Mouse (Mus musculus) megakaryocyte, adult 5-6 weeks (primary cell): ENCODE measurements around the gene Olfr591. TPM values are rescaled to one million over a fixed set of nuclear protein-coding genes. Genes with fewer than 3 reads are reported as not detected.
"Not testable (repeated sequence)": the region's sequence is repeated elsewhere in the genome, so short reads cannot be mapped to it uniquely, and the experiment has no call there.

Experiments
- ATAC-seq: 2 replicates; pipeline ENCODE4 v1.8.0; 2016; ENCODE audit warnings: mild to moderate bottlenecking, inconsistent platforms; ENCODE audit not compliant: poor library complexity, severe bottlenecking
- total RNA-seq, 2 experiments: library from RNA; stranded (forward) in 1 of 2; stranded (reverse) in 1 of 2; fragments of 153-499, 151-499 nt in 1 of 2; fragments of 221-1000, 200-1000 nt in 1 of 2; gene quantifications; 2 replicates each; pipeline versions ENCODE4 v1.2.3 to v1.2.4; 2015 to 2017

The Olfr591 gene
- total RNA-seq (2015) = not detected in 2 replicates
- total RNA-seq (2017) = not detected in 2 replicates

DNA sequence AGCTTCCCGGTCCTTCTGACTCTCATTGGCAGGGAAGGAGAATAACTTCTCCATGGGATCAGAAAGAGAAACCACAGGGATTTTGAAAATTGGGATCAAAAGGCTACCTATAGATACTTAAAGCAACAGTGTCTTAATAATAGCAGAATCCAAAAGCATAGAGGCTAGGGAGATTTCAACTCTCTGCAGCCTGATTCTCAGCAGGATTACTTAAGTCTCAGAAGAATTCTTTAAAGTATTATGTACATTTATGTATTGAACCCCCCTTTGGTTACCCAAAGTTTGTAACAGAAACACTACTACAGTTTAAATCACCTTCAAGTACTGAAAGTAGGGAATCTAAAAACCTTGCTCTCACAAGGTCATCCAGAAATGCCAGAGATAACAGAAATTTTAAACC lies at the start of gene Olfr591:
TSS of gene Olfr591 (minus strand) at position 101 of the 400 bp plus-strand sequence.
- no peak for ATAC-seq

DNA sequence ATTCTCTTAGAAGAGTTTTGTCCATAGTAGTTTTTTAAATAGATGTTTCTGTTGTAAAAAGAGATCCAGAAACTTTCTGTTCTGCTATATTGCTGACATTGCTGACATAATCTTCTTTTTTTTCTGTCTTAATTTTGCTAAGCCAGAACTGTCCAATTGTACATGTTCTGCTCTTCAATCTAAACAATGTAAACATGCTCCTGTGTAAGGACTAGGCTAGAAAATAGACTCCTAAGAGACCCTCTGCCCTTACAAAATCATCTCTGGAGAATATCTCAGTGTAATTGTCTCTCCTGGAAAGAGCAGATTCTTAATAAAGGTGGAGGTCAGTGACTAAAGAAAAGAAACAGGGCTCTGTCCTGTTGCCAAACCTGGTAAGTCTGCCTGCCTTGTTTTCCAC lies 38.6 kb upstream of the Olfr591 start, which contains the start of gene Olfr594:
TSS of gene Olfr594 (plus strand) at position 301 of the 400 bp plus-strand sequence.
- no peak for ATAC-seq

DNA sequence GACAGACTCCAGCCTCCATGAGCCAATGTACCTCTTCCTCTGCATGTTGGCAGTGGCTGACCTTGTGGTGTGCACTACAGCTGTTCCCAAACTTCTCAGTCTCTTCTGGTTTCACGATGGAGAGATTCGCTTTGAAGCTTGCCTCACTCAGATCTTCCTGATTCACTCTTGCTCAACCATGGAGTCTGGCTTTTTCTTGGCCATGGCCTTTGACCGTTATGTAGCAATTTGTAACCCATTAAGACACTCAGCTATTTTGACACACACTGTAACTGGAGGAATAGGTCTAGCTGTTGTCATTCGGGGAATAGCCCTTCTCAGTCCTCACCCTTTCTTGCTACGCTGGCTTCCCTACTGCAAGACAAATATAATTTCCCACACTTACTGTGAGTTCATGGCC lies 33.9 kb upstream of the Olfr591 start:
- peak; percentile 38; the same call in 1 of the 2 replicates for ATAC-seq

DNA sequence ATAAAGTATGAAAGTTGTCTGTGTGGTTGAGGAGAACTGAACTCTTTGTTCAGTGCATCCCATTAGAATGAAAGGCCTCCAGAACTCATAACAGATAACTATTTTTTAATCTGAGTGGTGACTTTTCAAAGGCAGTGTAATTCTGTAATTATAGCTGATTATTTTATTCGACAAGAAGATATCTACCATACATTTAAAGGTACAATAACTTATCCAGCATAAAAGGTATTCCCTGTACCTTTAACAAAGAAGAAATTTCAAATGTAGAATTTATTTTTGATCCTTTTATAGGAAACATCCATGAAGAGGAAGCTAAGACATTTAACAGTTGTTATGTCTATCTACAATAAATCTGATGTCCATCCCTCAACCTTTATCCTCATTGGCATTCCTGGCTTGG lies 33.4 kb upstream of the Olfr591 start, which contains the start of gene Olfr593:
TSS of gene Olfr593 (plus strand) at position 301 of the 400 bp plus-strand sequence.
- no peak for ATAC-seq

DNA sequence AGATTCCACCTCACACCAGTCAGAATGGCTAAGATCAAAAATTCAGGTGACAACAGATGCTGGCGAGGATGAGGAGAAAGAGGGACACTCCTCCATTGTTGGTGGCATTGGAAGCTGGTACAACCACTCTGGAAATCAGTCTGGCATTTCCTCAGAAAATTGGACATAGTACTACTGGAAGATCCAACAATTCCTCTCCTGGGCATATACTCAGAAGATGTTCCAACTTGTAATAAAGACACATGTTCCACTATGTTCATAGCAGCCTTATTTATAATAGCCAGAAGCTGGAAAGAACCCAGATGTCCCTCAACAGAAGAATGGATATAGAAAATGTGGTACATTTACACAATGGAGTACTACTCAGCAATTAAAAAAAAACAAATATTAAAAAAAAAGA lies 6.4 kb upstream of the Olfr591 start, which contains the start of gene Olfr592:
TSS of gene Olfr592 (plus strand) at position 301 of the 400 bp plus-strand sequence.
- ATAC-seq = not testable (repeated sequence)

DNA sequence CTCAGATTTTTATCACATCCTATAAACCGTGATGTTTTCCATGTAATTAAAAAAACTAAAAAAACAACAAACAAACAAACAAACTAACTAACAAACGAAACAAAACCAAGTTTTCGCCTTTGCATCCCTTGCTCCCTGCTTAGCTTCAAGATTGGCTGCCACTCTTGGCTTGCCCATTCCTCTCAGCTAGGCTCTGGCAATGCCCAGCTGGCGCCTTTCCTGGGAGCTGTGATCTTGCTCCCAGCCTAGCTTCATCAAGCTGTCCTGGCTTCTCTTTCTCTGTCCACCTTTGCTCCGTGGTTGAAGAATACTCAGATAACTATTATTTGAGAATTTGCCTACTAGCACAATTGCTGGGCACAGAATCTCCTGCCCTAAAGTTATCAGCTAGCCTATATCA lies 8.4 kb downstream of the Olfr591 start:
- ATAC-seq = no peak

DNA sequence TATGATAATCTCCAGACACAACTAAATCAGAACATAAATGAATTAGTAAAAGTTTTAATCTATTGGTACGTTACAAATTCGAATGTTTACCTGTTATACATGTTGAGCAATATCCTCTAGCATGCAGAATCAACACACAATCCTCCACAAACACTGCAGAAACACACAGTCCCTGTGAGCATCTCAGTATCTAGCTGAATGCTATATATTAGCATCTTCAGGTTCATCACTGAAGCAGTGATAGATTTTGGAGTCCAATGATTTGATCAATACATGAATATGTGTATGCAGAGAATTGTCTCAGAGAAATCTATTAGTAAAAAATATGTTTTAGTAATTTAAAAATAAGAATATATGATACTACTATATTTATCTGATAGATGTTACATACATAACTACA lies 21.9 kb downstream of the Olfr591 start, which contains the start of gene Olfr589:
TSS of gene Olfr589 (minus strand) at position 101 of the 400 bp plus-strand sequence.
- ATAC-seq = no peak

DNA sequence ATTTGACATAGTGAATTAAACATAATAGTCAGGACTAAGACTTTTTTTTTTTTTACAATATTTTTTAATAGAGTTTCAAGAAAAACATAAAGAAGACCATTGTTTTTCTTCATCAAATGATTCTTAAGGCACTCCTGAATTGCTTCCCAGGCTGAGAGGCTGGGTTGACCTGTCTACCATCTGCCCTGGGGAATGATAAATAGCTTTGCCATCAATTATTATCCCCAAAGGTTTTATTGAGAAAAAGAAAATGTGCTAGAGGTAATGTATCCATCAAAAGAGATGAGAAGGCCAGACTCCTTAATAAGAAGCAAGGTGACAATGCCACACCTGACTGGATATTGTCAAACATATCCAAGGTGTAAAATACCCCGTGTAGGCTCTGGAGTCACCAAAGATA lies 37.6 kb downstream of the Olfr591 start, which contains the start of gene Olfr588-ps1:
TSS of gene Olfr588-ps1 (plus strand) at position 301 of the 400 bp plus-strand sequence.
- ATAC-seq = no peak

DNA sequence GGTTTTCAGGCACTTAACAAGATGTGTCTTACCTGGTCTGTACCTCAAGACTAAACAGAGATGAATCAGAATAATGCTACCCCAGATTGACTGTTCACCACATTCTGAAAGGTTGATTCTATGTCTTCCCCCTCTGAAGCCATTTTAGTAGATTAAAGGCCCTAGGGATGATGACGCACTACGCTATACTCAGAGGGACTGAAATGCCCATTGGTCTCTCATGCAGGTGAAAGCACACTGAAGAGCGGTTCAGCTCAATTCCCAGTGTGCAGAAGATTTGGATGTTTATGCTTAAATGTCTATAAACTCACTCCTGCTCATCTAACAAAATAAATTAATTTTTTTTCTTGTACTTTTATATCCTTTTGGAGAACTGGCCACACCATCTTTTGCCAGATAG lies 52.6 kb downstream of the Olfr591 start, which contains the start of gene Olfr586:
TSS of gene Olfr586 (minus strand) at position 101 of the 400 bp plus-strand sequence.
- ATAC-seq = no peak

DNA sequence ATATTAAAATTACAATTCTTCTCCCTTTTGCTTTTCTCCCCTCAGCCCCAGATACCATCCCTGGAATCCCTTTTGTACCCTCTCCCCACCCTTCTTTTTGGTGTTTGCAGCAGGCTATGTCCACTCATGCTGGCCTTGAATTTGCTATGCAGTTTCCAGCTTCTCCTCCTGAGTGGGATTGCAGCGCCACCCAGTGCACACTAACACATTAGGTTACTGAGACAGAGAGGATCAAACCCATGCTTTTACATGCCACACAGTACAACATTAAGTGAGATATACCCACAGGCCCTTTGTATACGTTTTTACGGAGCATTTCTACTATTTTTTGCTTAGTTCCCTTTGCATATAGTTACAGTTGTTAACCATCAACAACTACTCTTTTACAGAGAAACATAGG lies 58.7 kb downstream of the Olfr591 start:
- no peak for ATAC-seq

Other genes with a start within 250 kb of the Olfr591 start
- gene Olfr573-ps1, start 235.8 kb downstream of the Olfr591 start, total RNA-seq (2015) = not detected in 2 replicates
- not detected in 2 replicates for gene Olfr573-ps1, start 235.8 kb downstream of the Olfr591 start, total RNA-seq (2017)
- not detected in 2 replicates for gene Olfr574, start 229.9 kb downstream of the Olfr591 start, total RNA-seq (2015)
- not detected in 2 replicates for gene Olfr574, start 229.9 kb downstream of the Olfr591 start, total RNA-seq (2017)
- gene Olfr575, start 219.6 kb downstream of the Olfr591 start, total RNA-seq (2015) = not detected in 2 replicates
- gene Olfr575, start 219.6 kb downstream of the Olfr591 start, total RNA-seq (2017) = not detected in 2 replicates
- not detected in 2 replicates for gene Olfr576, start 215.7 kb downstream of the Olfr591 start, total RNA-seq (2015)
- gene Olfr576, start 215.7 kb downstream of the Olfr591 start, total RNA-seq (2017) = not detected in 2 replicates
- not detected in 2 replicates for gene Olfr577, start 202.4 kb downstream of the Olfr591 start, total RNA-seq (2015)
- not detected in 2 replicates for gene Olfr577, start 202.4 kb downstream of the Olfr591 start, total RNA-seq (2017)
- not detected in 2 replicates for gene Olfr578, start 189.0 kb downstream of the Olfr591 start, total RNA-seq (2015)
- not detected in 2 replicates for gene Olfr578, start 189.0 kb downstream of the Olfr591 start, total RNA-seq (2017)
- not detected in 2 replicates for gene Olfr582, start 140.3 kb downstream of the Olfr591 start, total RNA-seq (2015)
- gene Olfr582, start 140.3 kb downstream of the Olfr591 start, total RNA-seq (2017) = not detected in 2 replicates
- gene Olfr583, start 127.0 kb downstream of the Olfr591 start, total RNA-seq (2015) = not detected in 2 replicates
- not detected in 2 replicates for gene Olfr583, start 127.0 kb downstream of the Olfr591 start, total RNA-seq (2017)
- not detected in 2 replicates for gene Olfr584, start 96.5 kb downstream of the Olfr591 start, total RNA-seq (2015)
- not detected in 2 replicates for gene Olfr584, start 96.5 kb downstream of the Olfr591 start, total RNA-seq (2017)
- gene Olfr585, start 80.6 kb downstream of the Olfr591 start, total RNA-seq (2015) = not detected in 2 replicates
- not detected in 2 replicates for gene Olfr585, start 80.6 kb downstream of the Olfr591 start, total RNA-seq (2017)
- gene Olfr586, start 52.7 kb downstream of the Olfr591 start, total RNA-seq (2015) = not detected in 2 replicates
- not detected in 2 replicates for gene Olfr586, start 52.7 kb downstream of the Olfr591 start, total RNA-seq (2017)
- not detected in 2 replicates for gene Olfr588-ps1, start 37.5 kb downstream of the Olfr591 start, total RNA-seq (2015)
- not detected in 2 replicates for gene Olfr588-ps1, start 37.5 kb downstream of the Olfr591 start, total RNA-seq (2017)
- not detected in 2 replicates for gene Olfr589, start 22.0 kb downstream of the Olfr591 start, total RNA-seq (2015)
- not detected in 2 replicates for gene Olfr589, start 22.0 kb downstream of the Olfr591 start, total RNA-seq (2017)
- gene Olfr592, start 6.5 kb upstream of the Olfr591 start, total RNA-seq (2015) = not detected in 2 replicates
- not detected in 2 replicates for gene Olfr592, start 6.5 kb upstream of the Olfr591 start, total RNA-seq (2017)
- gene Olfr593, start 33.5 kb upstream of the Olfr591 start, total RNA-seq (2015) = not detected in 2 replicates
- not detected in 2 replicates for gene Olfr593, start 33.5 kb upstream of the Olfr591 start, total RNA-seq (2017)
- not detected in 2 replicates for gene Olfr594, start 38.7 kb upstream of the Olfr591 start, total RNA-seq (2015)
- not detected in 2 replicates for gene Olfr594, start 38.7 kb upstream of the Olfr591 start, total RNA-seq (2017)
- not detected in 2 replicates for gene Usp17ld, start 74.2 kb upstream of the Olfr591 start, total RNA-seq (2015)
- gene Usp17ld, start 74.2 kb upstream of the Olfr591 start, total RNA-seq (2017) = not detected in 2 replicates
- not detected in 2 replicates for gene Olfr596, start 127.3 kb upstream of the Olfr591 start, total RNA-seq (2015)
- not detected in 2 replicates for gene Olfr596, start 127.3 kb upstream of the Olfr591 start, total RNA-seq (2017)
- not detected in 2 replicates for gene Olfr597, start 138.0 kb upstream of the Olfr591 start, total RNA-seq (2015)
- not detected in 2 replicates for gene Olfr597, start 138.0 kb upstream of the Olfr591 start, total RNA-seq (2017)
- not detected in 2 replicates for gene Olfr598, start 145.2 kb upstream of the Olfr591 start, total RNA-seq (2015)
- not detected in 2 replicates for gene Olfr598, start 145.2 kb upstream of the Olfr591 start, total RNA-seq (2017)
- not detected in 2 replicates for gene Olfr599, start 157.6 kb upstream of the Olfr591 start, total RNA-seq (2015)
- not detected in 2 replicates for gene Olfr599, start 157.6 kb upstream of the Olfr591 start, total RNA-seq (2017)
- gene Olfr600, start 171.3 kb upstream of the Olfr591 start, total RNA-seq (2015) = not detected in 2 replicates
- gene Olfr600, start 171.3 kb upstream of the Olfr591 start, total RNA-seq (2017) = not detected in 2 replicates
- gene Olfr601, start 184.3 kb upstream of the Olfr591 start, total RNA-seq (2015) = not detected in 2 replicates
- gene Olfr601, start 184.3 kb upstream of the Olfr591 start, total RNA-seq (2017) = not detected in 2 replicates
- not detected in 2 replicates for gene Olfr603, start 207.8 kb upstream of the Olfr591 start, total RNA-seq (2015)
- gene Olfr603, start 207.8 kb upstream of the Olfr591 start, total RNA-seq (2017) = not detected in 2 replicates
- gene Usp17lc, start 236.7 kb upstream of the Olfr591 start, total RNA-seq (2015) = not detected in 2 replicates
- not detected in 2 replicates for gene Usp17lc, start 236.7 kb upstream of the Olfr591 start, total RNA-seq (2017)